Mouse (Mus musculus): Measurements from ENCODE around the gene Rnf157. TPM values are rescaled to one million over a fixed set of nuclear protein-coding genes. Genes with fewer than 3 reads are reported as not detected.
"Not testable (repeated sequence)": the region's sequence is repeated elsewhere in the genome, so short reads cannot be mapped to it uniquely, and the experiment has no call there.

Gene Rnf157
- polyA plus RNA-seq, 1 experiment, result 7.2 TPM

- no peaks in the 10 kb centered on the region for H3K4me1 ChIP-seq (ENCODE audit: control insufficient read depth, insufficient read depth, low read length)
- H3K4me3 ChIP-seq (ENCODE audit: control insufficient read depth, low read depth, low read length), result no peak overlapping the region
- TF ChIP-seq CTCF (IDR thresholded peaks at IDR 0.05; ENCODE audit: control insufficient read depth, insufficient read depth, insufficient replicate concordance, low read depth, low read length) (no peak), POLR2A (IDR thresholded peaks at IDR 0.05; ENCODE audit: control insufficient read depth, low read depth, low read length) (no peak)
- no peaks in the 10 kb centered on the region for H3K27me3 ChIP-seq (ENCODE audit: control insufficient read depth, insufficient read depth, low read length)
- H3K36me3 ChIP-seq (ENCODE audit: control insufficient read depth, insufficient read depth, low read length), result no peaks in the 10 kb centered on the region
- no peak overlapping the region for H3K27ac ChIP-seq (ENCODE audit: control insufficient read depth, insufficient read depth, low read depth, low read length)
Observed at GRCm38 (mm10) chr11:116371894-116372450, 40.9 kb downstream of the Rnf157 start.

- no peak overlapping the region for H3K27ac ChIP-seq (ENCODE audit: control insufficient read depth, insufficient read depth, low read depth, low read length)
- TF ChIP-seq CTCF (IDR thresholded peaks at IDR 0.05; ENCODE audit: control insufficient read depth, insufficient read depth, insufficient replicate concordance, low read depth, low read length), result no peak
- no peak for TF ChIP-seq POLR2A (IDR thresholded peaks at IDR 0.05; ENCODE audit: control insufficient read depth, low read depth, low read length)
- no peak overlapping the region for H3K4me3 ChIP-seq (ENCODE audit: control insufficient read depth, low read depth, low read length)
- H3K4me1 ChIP-seq (ENCODE audit: control insufficient read depth, insufficient read depth, low read length), result no peaks in the 10 kb centered on the region
- H3K27me3 ChIP-seq (ENCODE audit: control insufficient read depth, insufficient read depth, low read length), result no peaks in the 10 kb centered on the region
- no peaks in the 10 kb centered on the region for H3K36me3 ChIP-seq (ENCODE audit: control insufficient read depth, insufficient read depth, low read length)
Observed at GRCm38 (mm10) chr11:116369633-116370032, 43.2 kb downstream of the Rnf157 start.

GRCm38 (mm10) chr11:116369051-116369450, 43.8 kb downstream of the Rnf157 start:
- Histone ChIP-seq H3K27me3 (ENCODE audit: control insufficient read depth, insufficient read depth, low read length) (no peaks in the 10 kb centered on the region), H3K4me3 (ENCODE audit: control insufficient read depth, low read depth, low read length) (no peak overlapping the region), H3K4me1 (ENCODE audit: control insufficient read depth, insufficient read depth, low read length) (no peaks in the 10 kb centered on the region), H3K36me3 (ENCODE audit: control insufficient read depth, insufficient read depth, low read length) (no peaks in the 10 kb centered on the region), H3K27ac (ENCODE audit: control insufficient read depth, insufficient read depth, low read depth, low read length) (no peak overlapping the region)
- no peak for TF ChIP-seq CTCF (IDR thresholded peaks at IDR 0.05; ENCODE audit: control insufficient read depth, insufficient read depth, insufficient replicate concordance, low read depth, low read length)

DNA sequence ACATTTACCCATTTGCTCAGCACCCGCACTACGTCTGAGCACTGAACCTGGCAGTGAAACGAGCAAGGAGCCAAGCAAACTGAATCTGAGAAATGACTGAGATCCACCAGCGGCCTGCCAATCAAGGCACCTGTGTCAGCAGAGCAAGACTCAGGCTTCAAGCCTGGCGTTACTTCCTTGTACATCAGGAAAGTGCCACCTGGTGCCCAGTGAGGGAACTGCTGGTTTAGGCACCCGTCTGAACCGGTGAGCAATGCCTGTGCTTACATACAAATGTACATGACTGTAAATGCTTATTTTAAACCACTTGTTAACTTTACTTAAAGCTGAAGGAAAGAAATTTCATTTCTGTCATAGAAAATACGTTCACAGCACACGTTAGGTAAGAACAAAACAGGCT, 44.7 kb downstream of the Rnf157 start:
- no peaks in the 10 kb centered on the region for H3K4me1 ChIP-seq (ENCODE audit: control insufficient read depth, insufficient read depth, low read length)
- H3K36me3 ChIP-seq (ENCODE audit: control insufficient read depth, insufficient read depth, low read length), result no peaks in the 10 kb centered on the region
- H3K27ac ChIP-seq (ENCODE audit: control insufficient read depth, insufficient read depth, low read depth, low read length), result no peak overlapping the region
- no peaks in the 10 kb centered on the region for H3K27me3 ChIP-seq (ENCODE audit: control insufficient read depth, insufficient read depth, low read length)
- H3K4me3 ChIP-seq (ENCODE audit: control insufficient read depth, low read depth, low read length), result no peak overlapping the region
- TF ChIP-seq POLR2A (IDR thresholded peaks at IDR 0.05; ENCODE audit: control insufficient read depth, low read depth, low read length), result no peak
- TF ChIP-seq CTCF (IDR thresholded peaks at IDR 0.05; ENCODE audit: control insufficient read depth, insufficient read depth, insufficient replicate concordance, low read depth, low read length), result peak; percentile 80; the same call in 1 of the 2 replicates

DNA sequence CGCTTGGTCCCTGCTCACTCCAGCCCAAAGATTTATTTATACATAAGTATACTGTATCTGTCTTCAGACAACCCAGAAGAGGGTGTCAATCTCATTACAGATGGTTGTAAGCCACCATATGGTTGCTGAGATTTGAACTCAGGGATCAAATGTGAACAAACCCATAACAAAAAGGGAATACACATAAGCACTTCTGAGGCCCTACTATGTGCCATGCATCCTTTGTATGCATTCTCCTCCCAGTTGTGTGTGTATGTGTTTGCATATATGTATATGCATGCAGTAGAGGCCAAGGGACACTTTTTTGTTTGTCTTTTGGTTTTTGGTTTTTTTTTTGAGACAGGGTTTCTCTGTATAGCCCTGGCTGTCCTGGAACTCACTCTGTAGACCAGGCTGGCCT, 46.2 kb downstream of the Rnf157 start:
- no peak for TF ChIP-seq POLR2A (IDR thresholded peaks at IDR 0.05; ENCODE audit: control insufficient read depth, low read depth, low read length)
- TF ChIP-seq CTCF (IDR thresholded peaks at IDR 0.05; ENCODE audit: control insufficient read depth, insufficient read depth, insufficient replicate concordance, low read depth, low read length), result no peak
- Histone ChIP-seq H3K4me1 (ENCODE audit: control insufficient read depth, insufficient read depth, low read length) (no peaks in the 10 kb centered on the region), H3K27me3 (ENCODE audit: control insufficient read depth, insufficient read depth, low read length) (no peaks in the 10 kb centered on the region), H3K27ac (ENCODE audit: control insufficient read depth, insufficient read depth, low read depth, low read length) (no peak overlapping the region), H3K4me3 (ENCODE audit: control insufficient read depth, low read depth, low read length) (no peak overlapping the region), H3K36me3 (ENCODE audit: control insufficient read depth, insufficient read depth, low read length) (no peaks in the 10 kb centered on the region)

- TF ChIP-seq POLR2A (IDR thresholded peaks at IDR 0.05; ENCODE audit: control insufficient read depth, low read depth, low read length) (no peak), CTCF (IDR thresholded peaks at IDR 0.05; ENCODE audit: control insufficient read depth, insufficient read depth, insufficient replicate concordance, low read depth, low read length) (no peak)
- no peaks in the 10 kb centered on the region for H3K27me3 ChIP-seq (ENCODE audit: control insufficient read depth, insufficient read depth, low read length)
- H3K27ac ChIP-seq (ENCODE audit: control insufficient read depth, insufficient read depth, low read depth, low read length), result no peak overlapping the region
- H3K4me1 ChIP-seq (ENCODE audit: control insufficient read depth, insufficient read depth, low read length), result no peaks in the 10 kb centered on the region
- H3K4me3 ChIP-seq (ENCODE audit: control insufficient read depth, low read depth, low read length), result no peak overlapping the region
- no peaks in the 10 kb centered on the region for H3K36me3 ChIP-seq (ENCODE audit: control insufficient read depth, insufficient read depth, low read length)
Observed at GRCm38 (mm10) chr11:116366124-116366523, 46.7 kb downstream of the Rnf157 start.

GRCm38 (mm10) chr11:116365432-116365831, 47.4 kb downstream of the Rnf157 start:
- H3K27ac ChIP-seq (ENCODE audit: control insufficient read depth, insufficient read depth, low read depth, low read length), result no peak overlapping the region
- H3K4me3 ChIP-seq (ENCODE audit: control insufficient read depth, low read depth, low read length), result no peak overlapping the region
- H3K4me1 ChIP-seq (ENCODE audit: control insufficient read depth, insufficient read depth, low read length), result no peaks in the 10 kb centered on the region
- H3K27me3 ChIP-seq (ENCODE audit: control insufficient read depth, insufficient read depth, low read length), result no peaks in the 10 kb centered on the region
- H3K36me3 ChIP-seq (ENCODE audit: control insufficient read depth, insufficient read depth, low read length), result no peaks in the 10 kb centered on the region
- no peak for TF ChIP-seq CTCF (IDR thresholded peaks at IDR 0.05; ENCODE audit: control insufficient read depth, insufficient read depth, insufficient replicate concordance, low read depth, low read length)
- no peak for TF ChIP-seq POLR2A (IDR thresholded peaks at IDR 0.05; ENCODE audit: control insufficient read depth, low read depth, low read length)

- no peaks in the 10 kb centered on the region for H3K36me3 ChIP-seq (ENCODE audit: control insufficient read depth, insufficient read depth, low read length)
- no peak overlapping the region for H3K27ac ChIP-seq (ENCODE audit: control insufficient read depth, insufficient read depth, low read depth, low read length)
- no peaks in the 10 kb centered on the region for H3K27me3 ChIP-seq (ENCODE audit: control insufficient read depth, insufficient read depth, low read length)
- no peak overlapping the region for H3K4me3 ChIP-seq (ENCODE audit: control insufficient read depth, low read depth, low read length)
- TF ChIP-seq POLR2A (IDR thresholded peaks at IDR 0.05; ENCODE audit: control insufficient read depth, low read depth, low read length), result no peak
- no peak for TF ChIP-seq CTCF (IDR thresholded peaks at IDR 0.05; ENCODE audit: control insufficient read depth, insufficient read depth, insufficient replicate concordance, low read depth, low read length)
- H3K4me1 ChIP-seq (ENCODE audit: control insufficient read depth, insufficient read depth, low read length), result no peaks in the 10 kb centered on the region
Observed at GRCm38 (mm10) chr11:116362015-116362414, 50.8 kb downstream of the Rnf157 start.

- H3K4me1 ChIP-seq (ENCODE audit: control insufficient read depth, insufficient read depth, low read length); H3K27ac ChIP-seq (ENCODE audit: control insufficient read depth, insufficient read depth, low read depth, low read length); H3K36me3 ChIP-seq (ENCODE audit: control insufficient read depth, insufficient read depth, low read length); H3K27me3 ChIP-seq (ENCODE audit: control insufficient read depth, insufficient read depth, low read length); H3K4me3 ChIP-seq (ENCODE audit: control insufficient read depth, low read depth, low read length): not testable (repeated sequence)
Observed at GRCm38 (mm10) chr11:116360915-116361314, 51.9 kb downstream of the Rnf157 start.
